Mouse (Mus musculus): ENCODE measurements around the gene Itga6. TPM values are rescaled to one million over a fixed set of nuclear protein-coding genes. Genes with fewer than 3 reads are reported as not detected.

Gene Itga6
- polyA plus RNA-seq, 1 experiment from 2014 or later: 48.5 TPM

DNA sequence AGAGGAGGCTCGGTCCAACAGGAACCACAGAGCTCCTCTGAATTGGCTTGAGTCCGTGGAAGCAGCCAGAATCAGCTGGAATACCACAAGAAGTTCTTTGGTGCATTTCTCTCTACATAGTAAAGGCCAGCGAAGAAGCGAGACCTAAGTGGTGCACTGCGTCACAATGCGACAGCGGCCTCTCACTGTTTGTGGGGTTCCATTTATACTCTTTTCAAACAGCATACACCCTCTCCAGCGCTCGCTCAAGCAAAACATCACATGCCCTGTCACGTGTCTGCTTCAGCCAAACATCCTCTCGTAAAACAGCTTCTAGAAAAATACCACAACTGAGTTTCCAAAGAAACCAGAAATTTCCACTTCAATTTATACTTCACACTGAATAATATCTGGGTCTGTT, 64.6 kb downstream of the Itga6 start:
- ATAC-seq (replicated peaks; ENCODE audit: insufficient number of reproducible peaks, insufficient read depth, low FRiP score, low read depth): no peak
- Histone ChIP-seq H3K36me3 (no peaks in the 10 kb centered on the region), H3K4me3 (no peak overlapping the region), H3K27ac (no peak overlapping the region), H3K9ac (no peak overlapping the region), H3K4me1 (replicated peaks) (peaks cover 39% of the 10 kb centered on the region), H3K4me2 (no peak overlapping the region), H3K27me3 (no peaks in the 10 kb centered on the region), H3K9me3 (replicated peaks) (no peaks in the 10 kb centered on the region)
- 90% methylated on average over 11 of the region's 11 CpGs for WGBS

DNA sequence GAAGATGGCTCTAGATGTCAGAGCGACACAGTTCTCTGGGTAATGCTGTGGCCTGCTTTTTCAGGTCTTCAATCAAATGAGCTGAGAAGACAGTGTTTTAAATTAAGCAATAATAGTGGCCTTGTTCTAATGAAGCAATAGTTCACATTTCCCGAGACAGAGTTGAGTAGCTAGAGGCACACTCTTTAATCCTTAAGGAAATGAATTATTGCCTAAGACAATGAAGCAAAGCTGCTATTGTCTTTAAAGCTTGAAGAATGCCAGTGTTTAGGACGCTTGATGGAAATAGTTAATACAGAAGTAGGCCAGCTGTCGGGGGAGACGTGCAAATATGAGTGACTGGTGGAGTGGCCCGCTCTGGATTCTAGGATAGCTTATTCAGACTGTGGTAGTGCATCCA, 65.5 kb downstream of the Itga6 start:
- no peaks in the 10 kb centered on the region for H3K9me3 ChIP-seq (replicated peaks)
- H3K4me3 ChIP-seq: no peak overlapping the region
- H3K27ac ChIP-seq: no peak overlapping the region
- 76% methylated on average over 6 of the region's 6 CpGs for WGBS
- H3K36me3 ChIP-seq: no peaks in the 10 kb centered on the region
- no peak for ATAC-seq (replicated peaks; ENCODE audit: insufficient number of reproducible peaks, insufficient read depth, low FRiP score, low read depth)
- H3K4me2 ChIP-seq: no peak overlapping the region
- peaks cover 36% of the 10 kb centered on the region for H3K4me1 ChIP-seq (replicated peaks)
- H3K27me3 ChIP-seq: no peaks in the 10 kb centered on the region
- H3K9ac ChIP-seq: no peak overlapping the region

DNA sequence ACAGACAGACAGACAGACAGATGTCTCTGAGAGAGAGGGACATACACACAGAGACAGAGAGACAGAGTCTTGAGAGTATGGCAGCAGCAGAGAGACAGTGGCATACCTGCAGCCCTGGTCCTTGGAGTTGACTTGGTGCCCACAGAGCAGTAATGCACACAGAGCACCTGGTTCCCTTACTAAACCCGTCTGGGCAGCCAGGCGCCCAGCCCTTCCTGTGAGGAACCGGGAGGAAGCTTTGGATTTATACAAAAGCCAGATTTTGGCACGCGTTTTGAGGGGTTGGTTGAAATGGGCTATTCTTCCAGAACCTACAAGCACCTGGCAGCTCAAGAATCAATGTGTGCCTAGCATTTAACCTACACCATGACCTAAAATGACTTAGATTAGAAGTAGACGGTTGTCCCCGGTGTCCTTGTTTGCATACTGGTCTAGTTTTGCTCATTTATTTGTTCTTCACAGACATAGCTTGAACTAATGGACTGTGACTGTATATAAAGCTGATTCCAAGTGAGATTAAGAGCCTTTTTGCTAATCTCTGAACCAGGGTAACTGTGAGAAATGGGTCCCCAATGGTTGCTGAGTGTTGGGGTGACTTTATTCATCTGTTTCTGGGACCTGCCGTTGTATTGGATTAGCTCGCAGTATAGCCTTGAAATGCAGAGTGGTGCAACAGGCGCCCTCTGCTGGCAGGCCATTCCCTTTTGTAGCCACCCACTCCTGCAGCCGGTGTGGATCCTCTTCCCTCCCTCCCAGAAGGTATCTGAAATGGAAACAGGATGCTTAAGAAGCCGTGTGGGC, 67.0 kb downstream of the Itga6 start:
- Histone ChIP-seq H3K4me2 (no peak overlapping the region), H3K9me3 (replicated peaks) (no peaks in the 10 kb centered on the region), H3K9ac (no peak overlapping the region), H3K4me3 (no peak overlapping the region), H3K27me3 (no peaks in the 10 kb centered on the region), H3K27ac (no peak overlapping the region), H3K36me3 (no peaks in the 10 kb centered on the region), H3K4me1 (replicated peaks) (peaks cover 36% of the 10 kb centered on the region)
- ATAC-seq (replicated peaks; ENCODE audit: insufficient number of reproducible peaks, insufficient read depth, low FRiP score, low read depth): no peak
- 29% methylated on average over 12 of the region's 12 CpGs for WGBS

DNA sequence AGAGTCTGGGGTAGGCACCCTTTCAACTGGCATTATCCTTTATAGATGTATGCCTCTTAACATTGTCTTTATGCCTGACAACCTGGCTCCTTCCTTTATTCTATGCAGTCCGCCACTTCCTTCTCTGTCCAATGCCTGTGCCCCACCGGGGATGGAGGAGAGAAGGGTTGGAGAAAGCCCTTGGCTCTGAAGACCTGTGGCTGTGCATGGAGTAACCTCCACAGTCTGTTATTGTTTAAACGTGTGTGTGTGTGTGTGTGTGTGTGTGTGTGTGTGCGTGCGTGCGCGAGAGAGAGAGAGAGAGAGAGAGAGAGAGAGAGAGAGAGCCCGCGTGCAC, 67.6 kb downstream of the Itga6 start:
- H3K27ac ChIP-seq: no peak overlapping the region
- H3K4me3 ChIP-seq: no peak overlapping the region
- WGBS: 76% methylated on average over 9 of the region's 9 CpGs
- H3K9ac ChIP-seq: no peak overlapping the region
- no peak overlapping the region for H3K4me2 ChIP-seq
- ATAC-seq (replicated peaks; ENCODE audit: insufficient number of reproducible peaks, insufficient read depth, low FRiP score, low read depth): no peak
- no peaks in the 10 kb centered on the region for H3K36me3 ChIP-seq
- no peaks in the 10 kb centered on the region for H3K9me3 ChIP-seq (replicated peaks)
- no peaks in the 10 kb centered on the region for H3K27me3 ChIP-seq
- peaks cover 36% of the 10 kb centered on the region for H3K4me1 ChIP-seq (replicated peaks)

DNA sequence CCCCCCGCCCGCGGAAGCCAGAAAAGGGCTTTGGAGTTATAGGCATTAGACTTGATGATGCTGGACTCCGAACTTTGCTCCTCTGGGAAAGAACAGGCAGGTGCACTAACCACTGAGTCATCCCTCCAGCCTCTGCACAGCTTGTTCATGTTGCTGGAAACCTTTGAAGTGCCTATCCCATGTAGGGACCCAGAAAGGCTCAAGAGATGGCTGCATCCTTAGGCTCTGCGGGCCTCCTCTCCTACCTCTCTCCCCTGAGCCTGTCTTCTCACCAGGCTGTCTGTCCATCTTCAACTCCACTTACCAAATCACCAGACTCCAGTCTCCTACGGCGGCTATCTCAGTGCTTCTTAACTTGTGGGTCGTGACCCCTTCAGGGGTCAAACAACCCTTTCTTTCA, 68.0 kb downstream of the Itga6 start:
- 60% methylated on average over 5 of the region's 8 CpGs for WGBS
- Histone ChIP-seq H3K36me3 (no peaks in the 10 kb centered on the region), H3K4me3 (no peak overlapping the region), H3K27ac (peak overlapping the region; percentile 29; the same call in 1 of the 2 replicates), H3K9me3 (replicated peaks) (no peaks in the 10 kb centered on the region), H3K4me1 (replicated peaks) (peaks cover 36% of the 10 kb centered on the region), H3K9ac (no peak overlapping the region), H3K27me3 (no peaks in the 10 kb centered on the region), H3K4me2 (no peak overlapping the region)
- ATAC-seq (replicated peaks; ENCODE audit: insufficient number of reproducible peaks, insufficient read depth, low FRiP score, low read depth): no peak

DNA sequence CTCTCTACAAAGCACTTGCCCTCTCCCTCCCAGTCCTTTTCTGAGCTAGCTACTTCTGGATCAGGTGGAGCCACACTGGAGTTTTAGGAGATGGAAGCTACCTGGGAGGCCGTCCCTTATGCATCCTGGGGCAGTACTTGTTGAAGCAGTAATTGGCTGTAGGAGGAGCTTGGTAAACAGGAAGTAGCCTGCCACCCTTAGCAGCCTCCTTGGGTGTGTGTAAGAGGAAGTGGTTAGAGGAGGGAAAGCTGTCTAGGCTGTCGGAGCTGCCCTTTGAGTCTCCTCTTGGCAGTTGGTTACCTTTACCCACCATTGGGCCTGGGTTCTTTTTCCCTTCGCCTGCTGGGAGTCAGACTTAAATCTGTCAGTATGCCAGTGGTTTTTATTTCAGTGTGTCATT, 68.6 kb downstream of the Itga6 start:
- ATAC-seq (replicated peaks; ENCODE audit: insufficient number of reproducible peaks, insufficient read depth, low FRiP score, low read depth): no peak
- peaks cover 36% of the 10 kb centered on the region for H3K4me1 ChIP-seq (replicated peaks)
- H3K9me3 ChIP-seq (replicated peaks): no peaks in the 10 kb centered on the region
- H3K36me3 ChIP-seq: no peaks in the 10 kb centered on the region
- 55% methylated on average over 3 of the region's 3 CpGs for WGBS
- no peaks in the 10 kb centered on the region for H3K27me3 ChIP-seq
- H3K27ac ChIP-seq: peak overlapping the region; percentile 56; the same call in 1 of the 2 replicates
- no peak overlapping the region for H3K9ac ChIP-seq
- no peak overlapping the region for H3K4me3 ChIP-seq
- H3K4me2 ChIP-seq: no peak overlapping the region

DNA sequence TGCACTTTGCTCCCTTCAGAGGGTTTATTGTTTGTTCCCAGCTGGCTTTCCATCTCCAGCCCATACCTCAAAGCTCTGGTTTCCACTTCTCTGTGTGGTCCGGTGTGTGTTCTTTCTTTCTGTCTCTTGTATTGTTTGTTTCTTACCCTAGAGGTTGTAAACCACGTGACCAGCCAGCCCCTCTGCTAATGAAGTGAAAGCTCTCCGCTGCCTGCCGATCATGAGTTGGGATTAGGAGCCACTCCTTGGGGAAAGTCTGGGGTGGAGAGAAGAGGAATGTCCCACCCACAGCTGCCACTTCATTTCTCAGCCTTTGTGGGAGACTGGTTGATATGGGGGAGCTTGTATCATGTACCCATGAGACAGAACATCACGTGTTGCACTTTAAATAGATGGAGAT, 69.9 kb downstream of the Itga6 start:
- ATAC-seq (replicated peaks; ENCODE audit: insufficient number of reproducible peaks, insufficient read depth, low FRiP score, low read depth): no peak
- Histone ChIP-seq H3K27me3 (no peaks in the 10 kb centered on the region), H3K9ac (no peak overlapping the region), H3K4me1 (replicated peaks) (peaks cover 36% of the 10 kb centered on the region), H3K36me3 (no peaks in the 10 kb centered on the region), H3K9me3 (replicated peaks) (no peaks in the 10 kb centered on the region), H3K4me2 (no peak overlapping the region), H3K27ac (peak overlapping the region; percentile 33; the same call in 1 of the 2 replicates), H3K4me3 (no peak overlapping the region)
- WGBS: 43% methylated on average over 5 of the region's 5 CpGs

DNA sequence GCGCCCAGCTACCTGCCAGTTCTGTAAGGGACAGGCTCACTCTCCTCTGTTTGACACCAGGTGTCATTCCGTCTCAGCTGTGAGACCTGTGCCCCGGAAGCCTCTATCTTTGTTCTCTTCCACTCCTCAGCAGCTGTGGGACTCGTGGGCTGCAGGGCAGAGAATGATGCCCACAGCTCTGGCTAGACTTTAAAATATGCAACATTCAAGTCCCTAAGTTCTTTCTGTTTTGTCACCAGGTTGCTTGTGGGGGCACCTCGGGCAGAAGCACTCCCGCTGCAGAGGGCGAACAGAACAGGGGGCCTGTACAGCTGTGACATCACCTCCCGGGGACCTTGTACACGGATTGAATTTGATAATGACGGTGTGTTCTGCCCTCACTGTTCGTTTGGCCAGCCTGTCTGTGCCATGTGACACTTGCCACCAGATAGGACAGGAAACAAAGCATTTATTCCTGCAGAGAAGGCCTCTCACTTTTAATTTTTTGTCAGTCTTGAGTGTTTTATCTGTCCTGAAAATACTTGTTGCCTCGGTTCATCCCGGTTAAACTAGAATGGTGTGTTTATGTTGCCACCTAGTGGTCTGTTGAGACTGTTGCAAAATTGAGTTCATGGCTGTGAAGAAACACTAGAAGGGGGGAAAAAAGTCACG, 71.1 kb downstream of the Itga6 start:
- 0 out of 2 replicates have a peak, but pooled peaks have one; percentile 4 for ATAC-seq (replicated peaks; ENCODE audit: insufficient number of reproducible peaks, insufficient read depth, low FRiP score, low read depth)
- peak overlapping the region; percentile 35 for H3K27ac ChIP-seq

DNA sequence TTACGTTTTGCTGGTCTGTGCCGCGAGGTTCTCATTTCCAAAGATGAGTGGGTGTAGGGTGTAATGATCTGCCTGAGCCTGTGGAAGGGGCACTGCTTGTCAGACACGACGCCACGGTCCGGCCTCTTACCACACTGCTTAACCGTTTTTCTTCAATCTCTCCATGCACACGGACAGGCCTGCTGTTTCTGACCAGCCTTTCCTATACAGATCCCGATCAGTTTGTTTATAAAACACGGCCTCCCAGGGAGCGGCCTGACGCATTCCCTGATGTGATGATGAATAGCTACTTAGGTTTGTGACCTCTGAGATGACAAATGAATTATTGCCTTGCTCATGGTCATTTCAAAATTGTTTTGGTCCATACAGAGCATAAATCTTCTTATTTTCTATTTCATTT, 78.7 kb downstream of the Itga6 start:
- 72% methylated on average over 13 of the region's 13 CpGs for WGBS
- no peak overlapping the region for H3K4me2 ChIP-seq
- H3K27ac ChIP-seq: no peak overlapping the region
- H3K9me3 ChIP-seq (replicated peaks): no peaks in the 10 kb centered on the region
- no peaks in the 10 kb centered on the region for H3K4me1 ChIP-seq (replicated peaks)
- no peaks in the 10 kb centered on the region for H3K27me3 ChIP-seq
- no peak for ATAC-seq (replicated peaks; ENCODE audit: insufficient number of reproducible peaks, insufficient read depth, low FRiP score, low read depth)
- no peak overlapping the region for H3K9ac ChIP-seq
- H3K36me3 ChIP-seq: peaks cover 6% of the 10 kb centered on the region; the same call in 1 of the 2 replicates
- H3K4me3 ChIP-seq: no peak overlapping the region

More for the DNA sequence above, 71.1 kb downstream of the Itga6 start:
- Histone ChIP-seq H3K9ac (no peak overlapping the region), H3K9me3 (replicated peaks) (no peaks in the 10 kb centered on the region), H3K4me3 (no peak overlapping the region), H3K4me2 (peak overlapping the region; percentile 38), H3K36me3 (no peaks in the 10 kb centered on the region), H3K4me1 (replicated peaks) (peaks cover 33% of the 10 kb centered on the region), H3K27me3 (no peaks in the 10 kb centered on the region)
- 28% methylated on average over 14 of the region's 14 CpGs for WGBS

DNA sequence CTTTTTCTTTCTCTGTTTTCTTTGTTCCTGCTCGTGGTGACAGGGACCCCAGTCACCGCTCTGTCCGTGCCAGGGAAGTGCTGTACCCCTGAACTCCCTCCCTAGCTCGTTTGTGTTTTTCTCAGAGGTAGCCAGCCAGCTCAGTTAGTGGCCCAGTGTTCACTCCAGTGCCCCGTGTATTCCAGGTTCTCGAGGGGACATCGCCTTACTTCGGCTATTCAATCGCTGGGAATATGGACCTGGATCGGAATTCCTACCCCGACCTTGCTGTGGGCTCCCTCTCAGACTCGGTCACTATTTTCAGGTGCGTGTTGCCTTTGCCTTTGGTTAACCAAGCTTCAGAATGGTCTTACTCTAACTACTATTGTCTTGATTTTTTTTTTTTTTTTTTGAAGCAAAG, 82.3 kb downstream of the Itga6 start:
- Histone ChIP-seq H3K4me1 (replicated peaks) (no peaks in the 10 kb centered on the region), H3K9ac (no peak overlapping the region), H3K9me3 (replicated peaks) (no peaks in the 10 kb centered on the region), H3K4me3 (no peak overlapping the region), H3K4me2 (no peak overlapping the region), H3K27ac (no peak overlapping the region), H3K36me3 (0 out of 2 replicates have a peak, but pooled peaks cover 3% of the 10 kb centered on the region), H3K27me3 (no peaks in the 10 kb centered on the region)
- no peak for ATAC-seq (replicated peaks; ENCODE audit: insufficient number of reproducible peaks, insufficient read depth, low FRiP score, low read depth)
- WGBS: 77% methylated on average over 13 of the region's 13 CpGs

DNA sequence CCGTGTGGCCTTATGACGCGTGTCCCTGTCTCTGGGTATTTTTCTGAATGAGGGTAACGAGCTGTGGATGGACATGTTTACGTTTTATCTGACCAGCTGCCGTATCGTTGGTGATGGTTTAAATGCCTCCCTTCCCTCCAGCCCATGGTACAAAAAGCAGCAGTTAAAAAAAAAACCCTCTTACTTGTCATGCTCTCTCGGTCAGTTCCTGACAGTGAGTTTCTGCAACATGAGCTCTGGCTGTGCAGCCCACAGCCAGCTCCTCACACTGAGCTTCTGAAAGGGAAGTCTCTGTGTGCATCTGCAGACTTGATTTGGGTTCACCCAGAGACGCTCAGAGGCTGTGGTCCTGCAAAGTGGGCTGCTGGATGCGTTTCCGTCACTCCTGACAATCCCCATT, 83.5 kb downstream of the Itga6 start:
- no peak overlapping the region for H3K4me3 ChIP-seq
- H3K27me3 ChIP-seq: no peaks in the 10 kb centered on the region
- H3K9me3 ChIP-seq (replicated peaks): no peaks in the 10 kb centered on the region
- H3K36me3 ChIP-seq: no peaks in the 10 kb centered on the region
- H3K4me2 ChIP-seq: no peak overlapping the region
- ATAC-seq (replicated peaks; ENCODE audit: insufficient number of reproducible peaks, insufficient read depth, low FRiP score, low read depth): no peak
- H3K27ac ChIP-seq: no peak overlapping the region
- WGBS: 61% methylated on average over 11 of the region's 11 CpGs
- no peaks in the 10 kb centered on the region for H3K4me1 ChIP-seq (replicated peaks)
- H3K9ac ChIP-seq: no peak overlapping the region

DNA sequence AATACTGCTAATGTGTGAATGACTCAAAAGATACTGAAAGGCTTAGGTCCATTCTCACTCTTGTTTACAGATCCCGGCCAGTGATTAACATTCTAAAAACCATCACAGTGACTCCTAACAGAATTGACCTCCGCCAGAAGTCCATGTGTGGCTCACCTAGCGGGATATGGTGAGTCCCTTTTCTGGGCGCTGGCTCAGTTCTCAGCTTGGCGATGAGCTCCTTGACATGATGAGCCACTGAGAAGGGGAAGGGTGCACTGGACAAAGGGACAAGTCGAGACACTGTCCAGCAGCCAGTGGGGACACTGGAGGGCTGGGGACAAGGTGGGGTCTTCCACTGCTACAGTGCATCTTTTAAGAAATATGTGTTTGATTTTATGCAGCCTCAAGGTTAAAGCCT, 88.2 kb downstream of the Itga6 start:
- Histone ChIP-seq H3K4me3 (no peak overlapping the region), H3K27ac (no peak overlapping the region), H3K9me3 (replicated peaks) (no peaks in the 10 kb centered on the region), H3K4me1 (replicated peaks) (peaks cover 5% of the 10 kb centered on the region), H3K9ac (no peak overlapping the region), H3K27me3 (no peaks in the 10 kb centered on the region), H3K4me2 (no peak overlapping the region), H3K36me3 (peaks cover 7% of the 10 kb centered on the region; the same call in 1 of the 2 replicates)
- WGBS: 83% methylated on average over 6 of the region's 6 CpGs
- no peak for ATAC-seq (replicated peaks; ENCODE audit: insufficient number of reproducible peaks, insufficient read depth, low FRiP score, low read depth)

Data from heart, embryonic 15.5 days (tissue).